Mouse (Mus musculus): Measurements from ENCODE around the gene Hinfp.

DNA sequence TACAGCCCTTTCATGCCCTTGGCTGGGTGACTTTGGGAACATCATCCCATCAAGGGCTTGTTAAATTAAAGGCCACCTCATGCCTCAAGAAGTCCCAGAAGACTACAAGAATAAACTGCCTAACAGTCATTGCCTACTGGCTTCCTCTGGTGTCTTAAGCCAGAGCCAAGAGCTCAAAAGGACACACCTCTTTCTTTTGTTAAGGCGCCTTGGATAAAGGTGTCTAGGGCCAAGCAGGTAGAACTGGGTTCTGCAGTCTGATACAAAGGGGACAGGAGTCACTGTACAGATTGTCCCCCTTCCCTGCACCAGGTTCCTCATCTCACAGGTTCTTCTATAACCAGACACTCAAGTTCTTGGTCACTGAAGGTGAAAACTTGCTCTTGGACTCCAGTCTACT lies 37.1 kb upstream of the Hinfp start:
- TF ChIP-seq CTCF (IDR thresholded peaks at IDR 0.05) (no peak), EP300 (IDR thresholded peaks at IDR 0.05; ENCODE audit: insufficient read depth, low read depth, low read length) (no peak)
